Mouse (Mus musculus): ENCODE measurements around the gene Ppp3ca.

The Ppp3ca gene

DNA sequence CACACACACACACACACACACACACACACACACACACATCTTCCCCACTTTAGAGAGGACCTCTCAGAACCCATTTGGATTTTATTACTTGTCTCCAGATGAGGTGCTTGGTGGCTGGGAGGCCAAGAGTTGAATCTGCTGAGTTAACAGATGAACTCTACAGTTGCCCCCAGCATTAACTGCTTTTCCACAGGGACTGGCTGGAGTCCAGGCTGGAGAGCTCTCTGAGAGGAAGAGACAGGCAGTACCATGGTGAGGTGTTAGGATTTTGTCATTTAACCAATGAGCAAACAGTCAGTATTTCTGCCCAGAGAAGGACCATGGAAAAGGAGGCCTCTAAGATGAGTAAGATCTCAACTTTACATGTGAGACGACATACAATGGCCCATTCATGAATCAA is 179.1 kb downstream of the Ppp3ca start:
- in situ Hi-C loops (cut with MboI, MseI) = no loop called here

- in situ Hi-C loops (cut with MboI, MseI) = no loop called here
Measured at GRCm38 (mm10) chr3:136852921-136853320, 183.0 kb downstream of the Ppp3ca start.

- in situ Hi-C loops (cut with MboI, MseI) = no loop called here
Measured at GRCm38 (mm10) chr3:136853596-136853995, 183.7 kb downstream of the Ppp3ca start.

- in situ Hi-C loops (cut with MboI, MseI) = no loop called here
Measured at GRCm38 (mm10) chr3:136855996-136856395, 186.1 kb downstream of the Ppp3ca start.

- in situ Hi-C loops (cut with MboI, MseI) = no loop called here
Measured at GRCm38 (mm10) chr3:136862051-136862837, 192.3 kb downstream of the Ppp3ca start.

- in situ Hi-C loops (cut with MboI, MseI) = no loop called here
Measured at GRCm38 (mm10) chr3:136863127-136863526, 193.2 kb downstream of the Ppp3ca start.

DNA sequence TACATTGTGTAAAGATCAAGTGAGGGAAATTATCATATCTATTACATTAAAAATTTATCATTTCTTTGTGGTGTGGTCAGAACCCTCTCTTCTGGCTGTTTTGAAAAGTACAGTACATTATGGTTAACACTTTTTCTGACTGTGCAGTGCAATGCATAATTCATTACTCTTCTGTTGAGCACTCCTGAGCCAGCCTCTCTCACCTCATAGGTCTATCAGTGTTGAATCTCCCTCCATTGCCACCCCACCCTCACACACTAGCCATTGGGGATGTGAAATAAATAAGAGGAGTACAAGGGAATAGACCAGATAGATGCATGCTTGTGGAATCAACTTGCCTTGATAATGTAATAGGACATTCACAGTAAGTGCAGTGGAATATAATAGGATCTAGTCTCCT is 194.4 kb downstream of the Ppp3ca start:
- in situ Hi-C loops (cut with MboI, MseI) = no loop called here

- in situ Hi-C loops (cut with MboI, MseI) = no loop called here
Measured at GRCm38 (mm10) chr3:136865176-136865859, 195.4 kb downstream of the Ppp3ca start.

DNA sequence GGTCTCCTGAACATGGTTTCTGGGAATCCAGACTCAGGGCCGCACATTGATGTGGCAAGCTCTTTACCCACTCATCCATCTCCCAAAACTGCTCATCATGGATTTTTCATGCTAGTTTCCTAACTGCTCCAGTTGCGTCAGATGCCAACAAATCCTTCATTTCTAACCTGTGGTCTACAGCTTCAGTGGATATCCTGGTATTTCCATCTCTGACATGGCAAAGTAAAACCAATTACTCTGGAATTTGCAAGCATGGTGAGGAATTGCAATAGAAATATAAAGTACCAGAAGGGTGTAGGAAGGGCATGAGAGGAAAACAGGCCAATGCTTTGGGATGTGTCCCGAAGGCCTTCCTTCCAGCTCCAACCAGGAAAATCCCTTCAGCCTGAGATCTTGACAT is 196.2 kb downstream of the Ppp3ca start:
- in situ Hi-C loops (cut with MboI, MseI) = no loop called here

- in situ Hi-C loops (cut with MboI, MseI) = no loop called here
Measured at GRCm38 (mm10) chr3:136866571-136866970, 196.6 kb downstream of the Ppp3ca start.

GRCm38 (mm10) chr3:136867366-136867765 is 197.4 kb downstream of the Ppp3ca start:
- in situ Hi-C loops (cut with MboI, MseI) = no loop called here

- in situ Hi-C loops (cut with MboI, MseI) = no loop called here
Measured at GRCm38 (mm10) chr3:136871772-136872532, 202.0 kb downstream of the Ppp3ca start.

GRCm38 (mm10) chr3:136872533-136873095 is 202.7 kb downstream of the Ppp3ca start:
- in situ Hi-C loops (cut with MboI, MseI) = no loop called here

GRCm38 (mm10) chr3:136873809-136874449 is 204.0 kb downstream of the Ppp3ca start:
- in situ Hi-C loops (cut with MboI, MseI) = no loop called here

DNA sequence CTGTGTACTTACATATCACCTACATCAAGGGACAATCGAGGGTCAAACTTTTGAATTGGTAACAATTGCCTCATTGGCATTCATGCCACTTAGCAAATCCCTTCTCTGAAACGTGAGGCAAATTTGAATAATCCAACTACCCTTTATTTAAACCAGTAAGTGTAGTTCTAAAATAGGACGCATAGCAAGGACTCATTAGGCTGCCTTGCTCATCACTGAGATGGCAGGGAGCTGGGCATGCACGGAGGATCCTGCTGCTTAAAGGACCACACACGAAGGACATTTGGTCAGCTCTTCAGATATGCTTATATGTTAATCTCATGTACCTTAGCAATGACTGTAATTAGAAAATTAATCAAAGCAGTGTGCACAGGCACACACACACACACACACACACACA is 204.6 kb downstream of the Ppp3ca start:
- in situ Hi-C loops (cut with MboI, MseI) = no loop called here

- in situ Hi-C loops (cut with MboI, MseI) = loop anchor here (25.0 kb wide), 1 partner anchor 525 kb away; no protein-coding TSS in a partner anchor
Measured at GRCm38 (mm10) chr3:136887741-136888140, 217.8 kb downstream of the Ppp3ca start.

DNA sequence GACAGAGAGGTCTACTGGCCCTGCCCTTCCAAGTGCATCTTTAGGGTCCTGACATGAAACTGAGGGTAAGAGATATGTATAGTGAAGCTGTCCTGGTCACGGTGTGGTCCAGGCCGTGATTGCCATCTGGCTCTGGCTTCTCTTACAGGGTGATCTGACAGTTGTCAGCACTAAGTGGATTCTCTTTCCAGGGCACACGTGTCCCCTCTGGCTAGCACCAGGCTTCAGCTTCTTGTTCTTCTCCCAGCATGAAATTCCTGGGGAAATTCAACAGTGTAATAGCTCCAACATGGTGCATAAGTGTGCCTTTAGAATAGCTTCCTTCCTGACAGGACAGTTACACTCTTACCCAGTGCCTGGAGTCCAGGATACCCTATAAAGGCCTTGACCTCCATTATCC is 222.2 kb downstream of the Ppp3ca start:
- in situ Hi-C loops (cut with MboI, MseI) = loop anchor here (25.0 kb wide), 1 partner anchor 520 kb away; no protein-coding TSS in a partner anchor

- in situ Hi-C loops (cut with MboI, MseI) = loop anchor here (25.0 kb wide), 1 partner anchor 519 kb away; no protein-coding TSS in a partner anchor
Measured at GRCm38 (mm10) chr3:136893596-136894402, 223.9 kb downstream of the Ppp3ca start.

GRCm38 (mm10) chr3:136895498-136895897 is 225.6 kb downstream of the Ppp3ca start:
- in situ Hi-C loops (cut with MboI, MseI) = loop anchor here (25.0 kb wide), 1 partner anchor 517 kb away; no protein-coding TSS in a partner anchor

DNA sequence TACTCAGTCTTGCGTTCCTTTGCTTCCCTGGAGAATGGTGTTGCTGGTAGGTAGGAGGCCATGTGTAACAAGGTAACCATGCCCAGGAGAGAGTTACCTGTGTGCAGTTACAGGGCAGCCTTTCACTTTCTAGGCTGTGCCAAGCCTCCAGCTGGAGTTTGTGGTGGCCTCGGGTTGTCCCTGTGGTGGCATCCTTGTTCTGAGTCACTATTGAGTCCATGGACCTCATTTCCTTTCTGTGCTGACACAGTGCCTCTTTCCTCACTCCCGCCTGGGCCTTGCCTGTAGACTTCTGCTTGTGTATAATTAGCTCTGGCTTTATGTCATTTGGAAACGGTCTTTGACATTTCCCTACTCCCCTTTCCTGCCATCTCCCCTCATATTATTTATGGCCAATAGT is 226.4 kb downstream of the Ppp3ca start:
- in situ Hi-C loops (cut with MboI, MseI) = loop anchor here (25.0 kb wide), 1 partner anchor 516 kb away; no protein-coding TSS in a partner anchor

All from regulatory T cell (primary cell).